Mouse (Mus musculus) activated CD4-positive, CD25-positive, alpha-beta regulatory T cell, adult 4 months (primary cell): Measurements from ENCODE around the gene Ogt. TPM values are rescaled to one million over a fixed set of nuclear protein-coding genes. Genes with fewer than 3 reads are reported as not detected.

Experiments used
- ATAC-seq: one replicate; pipeline ENCODE4 v1.8.0; 2017
- polyA plus RNA-seq, 2 experiments: library from polyadenylated mRNA; unstranded; fragments of 100-300 nt; shearing (Covaris generic); gene quantifications; one replicate each; pipeline ENCODE4 v1.2.1; 2017

Gene Ogt
- 100 to 1,000 TPM; 157 to 183 TPM for polyA plus RNA-seq

- ATAC-seq, result peak; percentile 87
These were observed at the start of gene Ogt for GRCm38 (mm10) chrX:101639741-101640166. Gene Ogt (plus strand): TSS chrX:101640060.

GRCm38 (mm10) chrX:101616183-101616582 is 23.7 kb upstream of the Ogt start:
- ATAC-seq, result no peak

GRCm38 (mm10) chrX:101617889-101618288 is 22.0 kb upstream of the Ogt start:
- no peak for ATAC-seq

- no peak for ATAC-seq
These were observed 19.5 kb upstream of the Ogt start for GRCm38 (mm10) chrX:101620317-101620716.

GRCm38 (mm10) chrX:101622539-101622938 is 17.3 kb upstream of the Ogt start:
- no peak for ATAC-seq

GRCm38 (mm10) chrX:101636821-101637525 is 2.9 kb upstream of the Ogt start:
- ATAC-seq, result no peak

GRCm38 (mm10) chrX:101638856-101639255 is 1.0 kb upstream of the Ogt start:
- ATAC-seq, result peak; percentile 23

- ATAC-seq, result no peak
These were observed 554 bp upstream of the Ogt start for GRCm38 (mm10) chrX:101639306-101639705.

- peak; percentile 16 for ATAC-seq
These were observed 617 bp downstream of the Ogt start for GRCm38 (mm10) chrX:101640194-101641160.

GRCm38 (mm10) chrX:101641161-101641530 is 1.3 kb downstream of the Ogt start:
- no peak for ATAC-seq

GRCm38 (mm10) chrX:101642091-101642490 is 2.2 kb downstream of the Ogt start:
- no peak for ATAC-seq

GRCm38 (mm10) chrX:101645286-101645685 is 5.4 kb downstream of the Ogt start:
- no peak for ATAC-seq

GRCm38 (mm10) chrX:101646621-101647020 is 6.8 kb downstream of the Ogt start:
- no peak for ATAC-seq

- no peak for ATAC-seq
These were observed 55.8 kb downstream of the Ogt start for GRCm38 (mm10) chrX:101695686-101696085.

- no peak for ATAC-seq
These were observed 57.7 kb downstream of the Ogt start for GRCm38 (mm10) chrX:101697537-101697936.

- ATAC-seq, result no peak
These were observed 58.4 kb downstream of the Ogt start for GRCm38 (mm10) chrX:101698232-101698631.

GRCm38 (mm10) chrX:101705111-101705510 is 65.3 kb downstream of the Ogt start:
- no peak for ATAC-seq

- no peak for ATAC-seq
These were observed 80.5 kb downstream of the Ogt start for GRCm38 (mm10) chrX:101720401-101720800.

GRCm38 (mm10) chrX:101730010-101730409 is 90.2 kb downstream of the Ogt start:
- no peak for ATAC-seq

- no peak for ATAC-seq
These were observed 92.8 kb downstream of the Ogt start for GRCm38 (mm10) chrX:101732644-101733043.

- ATAC-seq, result no peak
These were observed 93.4 kb downstream of the Ogt start for GRCm38 (mm10) chrX:101733288-101733687.

- ATAC-seq, result peak; percentile 41
These were observed 94.0 kb downstream of the Ogt start, which contains the start of gene Cxcr3 for GRCm38 (mm10) chrX:101733828-101734319. Gene Cxcr3 (minus strand): TSS chrX:101734269.
